Mouse (Mus musculus): Measurements from ENCODE around the gene Slc22a8. TPM values are rescaled to one million over a fixed set of nuclear protein-coding genes. Genes with fewer than 3 reads are reported as not detected.

The Slc22a8 gene
- polyA plus RNA-seq, 1 experiment from 2014 or later, result 0.05 TPM

DNA sequence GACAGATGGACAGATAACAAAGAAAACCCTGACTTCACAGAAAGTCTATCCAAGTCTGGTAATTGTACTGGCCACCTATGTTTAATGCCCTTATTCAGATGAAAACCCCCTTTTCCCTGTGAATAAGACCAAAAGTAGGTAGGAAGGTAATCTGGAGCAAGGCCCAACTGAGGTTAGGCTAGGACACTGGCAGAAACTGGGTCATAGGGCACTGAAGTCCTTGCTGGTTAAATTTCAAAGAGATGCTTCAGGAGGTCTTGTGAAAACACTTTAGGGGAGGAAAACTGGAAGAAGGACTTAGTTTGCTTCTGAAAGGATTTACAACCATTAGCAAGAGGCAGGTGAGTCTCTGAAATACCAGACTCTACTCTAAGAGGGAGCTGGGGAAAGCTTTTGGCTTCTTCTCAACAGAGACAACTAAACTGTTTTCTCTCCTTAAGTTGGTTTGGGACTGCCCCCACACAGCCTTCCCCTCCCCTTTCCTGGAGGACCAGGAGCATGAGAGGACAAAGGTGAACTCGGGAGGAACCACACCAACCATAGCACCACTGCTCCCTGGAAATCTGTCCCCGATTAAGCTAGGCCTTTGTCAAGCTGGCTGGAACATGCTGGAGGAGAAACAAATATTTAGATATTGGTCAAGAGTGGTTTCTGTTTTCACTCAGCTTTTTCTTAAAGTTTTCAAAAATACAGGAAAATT is 20.6 kb upstream of the Slc22a8 start:
- H3K9ac ChIP-seq (ENCODE audit: low read length), result no peak overlapping the region
- no peak for DNase-seq (ENCODE audit: low spot score)
- 52% methylated on average over 2 of the region's 2 CpGs for WGBS
- H3K36me3 ChIP-seq (ENCODE audit: control insufficient read depth, insufficient read depth, low read length), result no peaks in the 10 kb centered on the region
- H3K4me1 ChIP-seq (replicated peaks; ENCODE audit: control insufficient read depth, insufficient read depth, low read length), result no peaks in the 10 kb centered on the region
- H3K27me3 ChIP-seq (replicated peaks; ENCODE audit: control insufficient read depth, insufficient read depth, low read length), result no peaks in the 10 kb centered on the region
- H3K9me3 ChIP-seq (ENCODE audit: control insufficient read depth, low read length), result no peaks in the 10 kb centered on the region
- H3K4me3 ChIP-seq (ENCODE audit: low read depth, low read length), result no peak overlapping the region
- H3K27ac ChIP-seq (ENCODE audit: low read depth), result no peak overlapping the region
- no peak for ATAC-seq (replicated peaks; ENCODE audit: low FRiP score, low TSS enrichment, low read depth)
- no peak overlapping the region for H3K4me2 ChIP-seq (ENCODE audit: low read length)

DNA sequence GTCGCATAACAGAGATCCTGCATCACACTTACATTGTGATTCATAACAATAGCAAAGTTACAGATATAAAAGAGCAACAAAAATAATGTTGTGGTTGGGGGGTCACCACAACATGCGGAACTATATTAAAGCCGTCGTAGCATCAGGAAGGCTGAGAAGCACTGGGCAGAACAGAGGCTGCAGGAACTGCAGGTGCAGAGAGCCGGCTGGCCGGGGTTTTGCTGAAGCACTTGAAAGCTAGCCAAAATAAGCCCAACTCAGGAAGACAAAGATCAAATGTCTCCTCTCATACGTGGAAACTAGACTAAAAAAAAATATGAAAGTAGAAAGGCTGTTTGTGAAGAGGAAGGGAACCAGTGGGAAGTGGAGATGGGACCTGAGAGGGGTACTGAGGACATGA is 19.3 kb upstream of the Slc22a8 start:
- Histone ChIP-seq H3K36me3 (ENCODE audit: control insufficient read depth, insufficient read depth, low read length) (no peaks in the 10 kb centered on the region), H3K27me3 (replicated peaks; ENCODE audit: control insufficient read depth, insufficient read depth, low read length) (no peaks in the 10 kb centered on the region), H3K4me3 (ENCODE audit: low read depth, low read length) (no peak overlapping the region), H3K4me2 (ENCODE audit: low read length) (no peak overlapping the region), H3K9me3 (ENCODE audit: control insufficient read depth, low read length) (no peaks in the 10 kb centered on the region), H3K4me1 (replicated peaks; ENCODE audit: control insufficient read depth, insufficient read depth, low read length) (no peaks in the 10 kb centered on the region), H3K9ac (ENCODE audit: low read length) (no peak overlapping the region), H3K27ac (ENCODE audit: low read depth) (no peak overlapping the region)
- WGBS, result 65% methylated on average over 7 of the region's 7 CpGs
- ATAC-seq (replicated peaks; ENCODE audit: low FRiP score, low TSS enrichment, low read depth), result no peak
- no peak for DNase-seq (ENCODE audit: low spot score)

DNA sequence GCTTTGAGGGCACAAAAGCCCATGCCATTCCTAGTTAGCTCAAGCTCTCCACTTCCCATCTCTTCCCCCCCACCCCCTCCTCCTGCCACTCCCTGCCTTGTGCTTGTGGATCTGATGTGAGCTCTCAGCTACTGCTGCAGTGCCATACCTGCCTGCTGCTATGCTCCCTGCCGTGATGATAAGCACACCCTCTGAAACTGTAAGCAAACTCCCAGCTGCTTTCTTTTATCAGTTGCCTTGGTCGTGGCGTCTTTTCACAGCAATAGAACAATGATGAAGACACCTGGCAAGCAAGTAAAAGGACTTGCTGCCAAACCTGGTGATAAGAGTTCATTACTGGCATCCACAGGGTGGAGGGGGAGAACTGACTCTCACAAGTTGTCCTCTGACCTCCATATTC is 18.6 kb upstream of the Slc22a8 start:
- H3K9me3 ChIP-seq (ENCODE audit: control insufficient read depth, low read length), result no peaks in the 10 kb centered on the region
- 33% methylated on average over 3 of the region's 3 CpGs for WGBS
- H3K27ac ChIP-seq (ENCODE audit: low read depth), result no peak overlapping the region
- ATAC-seq (replicated peaks; ENCODE audit: low FRiP score, low TSS enrichment, low read depth) (no peak), DNase-seq (ENCODE audit: low spot score) (no peak)
- H3K4me2 ChIP-seq (ENCODE audit: low read length), result no peak overlapping the region
- no peaks in the 10 kb centered on the region for H3K36me3 ChIP-seq (ENCODE audit: control insufficient read depth, insufficient read depth, low read length)
- H3K9ac ChIP-seq (ENCODE audit: low read length), result no peak overlapping the region
- no peaks in the 10 kb centered on the region for H3K4me1 ChIP-seq (replicated peaks; ENCODE audit: control insufficient read depth, insufficient read depth, low read length)
- H3K27me3 ChIP-seq (replicated peaks; ENCODE audit: control insufficient read depth, insufficient read depth, low read length), result no peaks in the 10 kb centered on the region
- H3K4me3 ChIP-seq (ENCODE audit: low read depth, low read length), result no peak overlapping the region

DNA sequence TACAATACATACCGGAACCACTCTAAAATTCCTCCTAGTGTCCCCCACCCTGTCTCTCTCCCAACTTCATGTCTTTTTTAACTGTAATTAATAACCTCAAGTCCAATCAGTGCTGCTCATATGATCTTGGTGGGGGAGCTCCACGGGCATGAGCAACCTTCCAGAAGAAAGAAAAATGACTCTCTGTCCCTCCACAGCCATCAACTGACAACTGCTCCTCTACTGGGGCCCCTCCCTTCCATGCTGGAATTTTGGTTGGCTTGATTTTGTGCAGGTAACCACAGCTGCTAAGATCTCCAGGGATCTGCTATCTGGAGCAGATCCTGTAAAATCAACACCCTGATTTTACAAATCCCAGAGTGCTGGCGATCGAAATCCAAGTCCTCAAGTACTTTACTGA is 13.6 kb upstream of the Slc22a8 start:
- H3K4me1 ChIP-seq (replicated peaks; ENCODE audit: control insufficient read depth, insufficient read depth, low read length), result peaks cover 5% of the 10 kb centered on the region; the same call in 1 of the 2 replicates
- no peak overlapping the region for H3K9ac ChIP-seq (ENCODE audit: low read length)
- DNase-seq (ENCODE audit: low spot score), result no peak
- no peaks in the 10 kb centered on the region for H3K36me3 ChIP-seq (ENCODE audit: control insufficient read depth, insufficient read depth, low read length)
- H3K4me2 ChIP-seq (ENCODE audit: low read length), result no peak overlapping the region
- H3K9me3 ChIP-seq (ENCODE audit: control insufficient read depth, low read length), result no peaks in the 10 kb centered on the region
- no peak overlapping the region for H3K27ac ChIP-seq (ENCODE audit: low read depth)
- no peak for ATAC-seq (replicated peaks; ENCODE audit: low FRiP score, low TSS enrichment, low read depth)
- no peaks in the 10 kb centered on the region for H3K27me3 ChIP-seq (replicated peaks; ENCODE audit: control insufficient read depth, insufficient read depth, low read length)
- no peak overlapping the region for H3K4me3 ChIP-seq (ENCODE audit: low read depth, low read length)
- WGBS, result 84% methylated on average over 4 of the region's 4 CpGs

DNA sequence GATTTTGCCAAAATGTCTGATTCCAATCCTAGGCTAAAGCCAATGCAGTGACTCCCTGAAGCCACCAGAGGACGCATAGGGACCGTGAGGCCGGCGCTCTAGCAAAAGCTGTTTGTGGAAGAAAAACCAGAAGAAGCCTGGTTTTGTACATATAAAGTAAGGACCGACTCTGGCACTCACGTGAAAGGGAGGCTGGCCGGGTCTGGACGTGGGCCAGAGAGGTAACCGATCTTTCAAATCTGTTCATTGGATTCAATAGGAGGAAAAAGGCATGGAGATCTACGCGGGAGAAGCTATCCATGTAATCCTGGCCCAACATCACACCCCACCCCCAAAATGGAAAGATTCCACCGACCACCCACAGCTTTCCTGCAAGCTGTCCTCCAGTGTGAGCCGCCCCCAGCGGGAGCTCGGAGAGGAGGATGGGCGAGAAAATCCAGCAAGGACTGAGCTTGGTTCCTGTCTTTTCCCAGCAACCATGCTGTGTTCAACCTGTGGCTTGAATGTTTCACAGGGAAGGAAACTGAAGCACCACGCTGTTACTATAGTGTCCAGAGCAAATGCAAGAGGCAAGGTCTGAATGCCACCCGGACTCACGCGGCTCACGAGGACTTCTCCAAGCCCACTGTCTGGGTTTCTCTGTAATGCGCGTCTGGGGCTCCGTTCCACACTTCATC is 12.6 kb upstream of the Slc22a8 start:
- peak; percentile 86 for DNase-seq (ENCODE audit: low spot score)
- peak overlapping the region; percentile 78 for H3K27ac ChIP-seq (ENCODE audit: low read depth)
- H3K4me3 ChIP-seq (ENCODE audit: low read depth, low read length), result peak overlapping the region; percentile 24
- peak overlapping the region; percentile 53 for H3K4me2 ChIP-seq (ENCODE audit: low read length)
- 6% methylated on average over 24 of the region's 24 CpGs for WGBS
- peaks cover 5% of the 10 kb centered on the region; the same call in 1 of the 2 replicates for H3K4me1 ChIP-seq (replicated peaks; ENCODE audit: control insufficient read depth, insufficient read depth, low read length)
- peak; percentile 77 for ATAC-seq (replicated peaks; ENCODE audit: low FRiP score, low TSS enrichment, low read depth)
- no peaks in the 10 kb centered on the region for H3K9me3 ChIP-seq (ENCODE audit: control insufficient read depth, low read length)
- no peaks in the 10 kb centered on the region for H3K27me3 ChIP-seq (replicated peaks; ENCODE audit: control insufficient read depth, insufficient read depth, low read length)
- peak overlapping the region; percentile 39 for H3K9ac ChIP-seq (ENCODE audit: low read length)
- H3K36me3 ChIP-seq (ENCODE audit: control insufficient read depth, insufficient read depth, low read length), result no peaks in the 10 kb centered on the region

DNA sequence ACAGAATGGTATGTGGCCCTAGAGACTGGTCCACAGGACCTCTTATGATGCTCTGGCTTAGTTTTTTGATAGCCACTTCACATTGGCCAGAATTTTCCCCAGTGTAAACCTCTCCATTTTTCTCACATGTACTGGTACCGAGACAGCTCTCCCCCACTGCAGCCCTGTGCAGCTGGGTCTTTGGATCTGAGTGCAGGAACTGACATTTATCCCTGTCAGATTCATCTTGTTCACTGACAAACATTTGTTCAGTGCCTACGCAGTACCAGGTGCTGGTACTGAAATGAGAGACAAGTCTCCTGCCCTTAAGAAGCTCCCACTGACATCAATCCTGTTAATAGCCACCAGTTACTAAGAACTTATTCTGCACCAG is 12.1 kb upstream of the Slc22a8 start:
- H3K27me3 ChIP-seq (replicated peaks; ENCODE audit: control insufficient read depth, insufficient read depth, low read length), result no peaks in the 10 kb centered on the region
- peak overlapping the region; percentile 53 for H3K4me2 ChIP-seq (ENCODE audit: low read length)
- DNase-seq (ENCODE audit: low spot score) (no peak), ATAC-seq (replicated peaks; ENCODE audit: low FRiP score, low TSS enrichment, low read depth) (no peak)
- H3K4me3 ChIP-seq (ENCODE audit: low read depth, low read length), result peak overlapping the region; percentile 24
- no peaks in the 10 kb centered on the region for H3K9me3 ChIP-seq (ENCODE audit: control insufficient read depth, low read length)
- peak overlapping the region; percentile 39 for H3K9ac ChIP-seq (ENCODE audit: low read length)
- peak overlapping the region; percentile 78 for H3K27ac ChIP-seq (ENCODE audit: low read depth)
- WGBS, result 40% methylated on average over 2 of the region's 2 CpGs
- H3K36me3 ChIP-seq (ENCODE audit: control insufficient read depth, insufficient read depth, low read length), result no peaks in the 10 kb centered on the region
- H3K4me1 ChIP-seq (replicated peaks; ENCODE audit: control insufficient read depth, insufficient read depth, low read length), result peaks cover 5% of the 10 kb centered on the region; the same call in 1 of the 2 replicates

DNA sequence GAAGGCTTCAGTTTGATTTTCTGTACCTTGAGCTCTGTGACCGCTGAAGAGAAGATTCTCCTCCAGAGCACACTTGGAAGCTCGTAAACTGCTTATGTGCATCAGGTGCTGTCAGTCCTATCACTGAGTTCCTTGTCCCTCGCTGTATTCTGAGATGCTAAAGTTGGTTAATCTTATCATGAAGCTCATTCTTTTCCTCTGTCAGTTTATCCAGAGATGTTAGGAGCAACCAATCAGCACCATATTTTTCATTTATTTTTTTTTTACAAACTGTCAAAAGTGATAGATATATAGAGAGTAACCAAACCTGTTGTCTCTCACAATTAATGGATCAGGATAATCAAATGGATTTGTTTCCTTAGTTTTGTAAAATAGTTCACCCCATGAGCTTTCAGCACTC is 5.8 kb upstream of the Slc22a8 start:
- Histone ChIP-seq H3K4me1 (replicated peaks; ENCODE audit: control insufficient read depth, insufficient read depth, low read length) (no peaks in the 10 kb centered on the region), H3K9ac (ENCODE audit: low read length) (no peak overlapping the region), H3K4me3 (ENCODE audit: low read depth, low read length) (no peak overlapping the region), H3K27ac (ENCODE audit: low read depth) (no peak overlapping the region), H3K36me3 (ENCODE audit: control insufficient read depth, insufficient read depth, low read length) (no peaks in the 10 kb centered on the region), H3K4me2 (ENCODE audit: low read length) (no peak overlapping the region), H3K27me3 (replicated peaks; ENCODE audit: control insufficient read depth, insufficient read depth, low read length) (no peaks in the 10 kb centered on the region), H3K9me3 (ENCODE audit: control insufficient read depth, low read length) (no peaks in the 10 kb centered on the region)
- no peak for DNase-seq (ENCODE audit: low spot score)
- no peak for ATAC-seq (replicated peaks; ENCODE audit: low FRiP score, low TSS enrichment, low read depth)
- 63% methylated on average over 3 of the region's 3 CpGs for WGBS

DNA sequence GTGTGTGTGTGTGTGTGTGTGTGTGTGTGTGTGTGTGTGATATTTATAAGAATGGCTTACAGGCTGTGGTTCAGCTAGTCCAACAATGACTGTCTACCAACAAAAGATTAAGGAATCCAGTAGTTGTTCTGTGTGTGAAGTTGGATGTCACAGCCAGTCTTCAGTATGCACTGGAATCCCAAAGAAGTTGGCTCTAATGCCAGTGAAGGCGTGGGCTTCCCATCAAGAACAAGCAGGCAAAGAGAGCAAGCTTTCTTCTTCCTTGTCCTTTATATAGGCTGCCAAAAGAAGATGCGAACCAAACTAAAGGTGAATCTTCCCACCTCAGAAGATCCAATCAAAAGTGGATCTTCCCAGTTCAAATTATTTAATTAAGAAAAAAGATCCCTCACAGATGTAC is 5.2 kb upstream of the Slc22a8 start:
- H3K36me3 ChIP-seq (ENCODE audit: control insufficient read depth, insufficient read depth, low read length), result no peaks in the 10 kb centered on the region

DNA sequence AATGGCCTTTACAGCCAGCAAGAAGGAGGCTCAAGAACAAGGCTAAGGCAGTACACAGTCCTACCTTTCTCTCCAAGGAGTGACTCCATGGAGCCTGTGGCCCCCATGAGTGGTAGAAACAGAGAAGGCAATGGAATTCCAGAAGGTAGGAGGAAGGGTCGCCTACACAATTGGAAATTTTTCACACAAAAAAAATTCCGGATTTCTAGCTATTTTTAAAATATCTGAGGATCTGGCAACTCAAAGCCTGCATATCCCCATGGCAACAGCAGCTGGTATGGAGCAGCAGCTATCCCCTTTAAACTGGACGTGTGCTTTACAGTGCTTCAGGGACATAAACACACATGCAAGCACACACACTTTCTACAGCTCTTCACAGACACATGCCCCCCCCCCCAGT is 4.7 kb upstream of the Slc22a8 start:
- no peaks in the 10 kb centered on the region for H3K36me3 ChIP-seq (ENCODE audit: control insufficient read depth, insufficient read depth, low read length)
- H3K4me3 ChIP-seq (ENCODE audit: low read depth, low read length), result no peak overlapping the region
- H3K27ac ChIP-seq (ENCODE audit: low read depth), result no peak overlapping the region
- 45% methylated on average over 3 of the region's 3 CpGs for whole genome bisulfite sequencing
- H3K4me1 ChIP-seq (replicated peaks; ENCODE audit: control insufficient read depth, insufficient read depth, low read length), result no peaks in the 10 kb centered on the region
- no peaks in the 10 kb centered on the region for H3K27me3 ChIP-seq (replicated peaks; ENCODE audit: control insufficient read depth, insufficient read depth, low read length)
- no peak overlapping the region for H3K9ac ChIP-seq (ENCODE audit: low read length)
- DNase-seq (ENCODE audit: low spot score), result no peak
- no peak for ATAC-seq (replicated peaks; ENCODE audit: low FRiP score, low TSS enrichment, low read depth)
- no peak overlapping the region for H3K4me2 ChIP-seq (ENCODE audit: low read length)
- H3K9me3 ChIP-seq (ENCODE audit: control insufficient read depth, low read length), result no peaks in the 10 kb centered on the region

More for the DNA sequence above, 5.2 kb upstream of the Slc22a8 start:
- no peaks in the 10 kb centered on the region for H3K4me1 ChIP-seq (replicated peaks; ENCODE audit: control insufficient read depth, insufficient read depth, low read length)
- 89% methylated on average over 2 of the region's 2 CpGs for WGBS
- no peaks in the 10 kb centered on the region for H3K9me3 ChIP-seq (ENCODE audit: control insufficient read depth, low read length)
- no peak overlapping the region for H3K9ac ChIP-seq (ENCODE audit: low read length)
- H3K27me3 ChIP-seq (replicated peaks; ENCODE audit: control insufficient read depth, insufficient read depth, low read length), result no peaks in the 10 kb centered on the region
- no peak overlapping the region for H3K4me3 ChIP-seq (ENCODE audit: low read depth, low read length)
- DNase-seq (ENCODE audit: low spot score), result no peak
- no peak overlapping the region for H3K27ac ChIP-seq (ENCODE audit: low read depth)
- no peak for ATAC-seq (replicated peaks; ENCODE audit: low FRiP score, low TSS enrichment, low read depth)
- H3K4me2 ChIP-seq (ENCODE audit: low read length), result no peak overlapping the region
